Mouse (Mus musculus) kidney, embryonic 15.5 days (tissue): ENCODE results near the gene Cdhr5. TPM values are rescaled to one million over a fixed set of nuclear protein-coding genes. Genes with fewer than 3 reads are reported as not detected.
A peak's percentile ranks its signal among the peaks of the same experiment; 100 is the strongest.

Source experiments
- ATAC-seq: fragments of 200-750 bp; cut with Nextera tagmentation; replicated peaks from 2 replicates; pipeline ENCODE4 v1.8.0; 2017; ENCODE audit warnings: moderate TSS enrichment; ENCODE audit not compliant: low FRiP score
- H3K27ac ChIP-seq: fragments of 300-500 bp; sonication (generic); 2 replicates; pipeline ENCODE4 v1.5.1; 2015; ENCODE audit warnings: mild to moderate bottlenecking, inconsistent platforms
- H3K27me3 ChIP-seq: fragments of 300-500 bp; sonication (generic); 2 replicates; pipeline ENCODE4 v1.6.1; 2015; ENCODE audit warnings: inconsistent platforms
- H3K36me3 ChIP-seq: fragments of 300-500 bp; sonication (generic); 2 replicates; pipeline ENCODE4 v1.6.1; 2015; ENCODE audit warnings: inconsistent platforms
- H3K4me1 ChIP-seq: fragments of 300-500 bp; sonication (generic); 2 replicates; pipeline ENCODE4 v1.6.1; 2015; ENCODE audit warnings: inconsistent platforms
- H3K4me2 ChIP-seq: fragments of 300-500 bp; sonication (generic); 2 replicates; pipeline ENCODE4 v1.6.1; 2015; ENCODE audit warnings: moderate library complexity, mild to moderate bottlenecking, inconsistent platforms
- H3K4me3 ChIP-seq: fragments of 300-500 bp; sonication (generic); replicated peaks from 2 replicates; pipeline ENCODE4 v1.5.1; 2015; ENCODE audit warnings: mild to moderate bottlenecking, inconsistent platforms
- H3K9ac ChIP-seq: fragments of 300-500 bp; sonication (generic); 2 replicates; pipeline ENCODE4 v1.6.1; 2015; ENCODE audit warnings: mild to moderate bottlenecking, inconsistent platforms
- H3K9me3 ChIP-seq: fragments of 300-500 bp; sonication (generic); replicated peaks from 2 replicates; pipeline ENCODE4 v1.6.1; 2016; ENCODE audit warnings: inconsistent platforms
- WGBS: fragments of 180-500 bp; shearing (Covaris S2); methylation state at CpG from one replicate; pipeline ENCODE4 v1.1.7; 2015; ENCODE audit warnings: mixed read lengths; 5-methylcytosine and 5-hydroxymethylcytosine counted together
- polyA plus RNA-seq: library from polyadenylated mRNA; unstranded; fragments of >200 nt; fragmentation: Nextera tagmentation; extraction: Ambion mirVana; gene quantifications from 2 replicates; pipeline ENCODE4 v1.2.1, GENCODE M21; 2015

Cdhr5 gene
- polyA plus RNA-seq, 1 experiment from 2014 or later = 8.6 TPM

DNA sequence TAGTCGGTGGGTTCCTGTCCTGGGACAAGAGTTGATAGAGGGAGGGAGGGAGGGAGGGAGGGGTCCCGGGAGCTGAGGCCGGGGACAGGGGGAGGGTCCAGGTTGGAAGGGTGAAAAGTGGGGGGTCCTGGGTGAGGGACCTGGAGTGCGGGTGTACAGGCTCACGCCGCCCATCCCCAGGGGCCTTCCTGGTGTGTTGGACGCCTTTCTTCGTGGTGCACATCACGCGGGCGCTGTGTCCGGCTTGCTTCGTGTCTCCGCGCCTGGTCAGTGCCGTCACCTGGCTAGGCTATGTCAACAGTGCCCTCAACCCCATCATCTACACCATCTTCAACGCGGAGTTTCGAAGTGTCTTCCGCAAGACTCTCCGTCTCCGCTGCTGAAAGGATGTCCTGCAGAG, 17.9 kb upstream of the Cdhr5 start:
- ATAC-seq = no peak
- Histone ChIP-seq H3K4me1 (peaks cover 33% of the 10 kb centered on the region), H3K27me3 (peaks cover 62% of the 10 kb centered on the region), H3K4me2 (peak overlapping the region; percentile 73), H3K9me3 (no peaks in the 10 kb centered on the region), H3K9ac (no peak overlapping the region; the same call in 1 of the 2 replicates), H3K4me3 (peak overlapping the region; percentile 43), H3K27ac (no peak overlapping the region), H3K36me3 (peaks cover 22% of the 10 kb centered on the region)
- WGBS = 6% methylated on average over 20 of the region's 22 CpGs

DNA sequence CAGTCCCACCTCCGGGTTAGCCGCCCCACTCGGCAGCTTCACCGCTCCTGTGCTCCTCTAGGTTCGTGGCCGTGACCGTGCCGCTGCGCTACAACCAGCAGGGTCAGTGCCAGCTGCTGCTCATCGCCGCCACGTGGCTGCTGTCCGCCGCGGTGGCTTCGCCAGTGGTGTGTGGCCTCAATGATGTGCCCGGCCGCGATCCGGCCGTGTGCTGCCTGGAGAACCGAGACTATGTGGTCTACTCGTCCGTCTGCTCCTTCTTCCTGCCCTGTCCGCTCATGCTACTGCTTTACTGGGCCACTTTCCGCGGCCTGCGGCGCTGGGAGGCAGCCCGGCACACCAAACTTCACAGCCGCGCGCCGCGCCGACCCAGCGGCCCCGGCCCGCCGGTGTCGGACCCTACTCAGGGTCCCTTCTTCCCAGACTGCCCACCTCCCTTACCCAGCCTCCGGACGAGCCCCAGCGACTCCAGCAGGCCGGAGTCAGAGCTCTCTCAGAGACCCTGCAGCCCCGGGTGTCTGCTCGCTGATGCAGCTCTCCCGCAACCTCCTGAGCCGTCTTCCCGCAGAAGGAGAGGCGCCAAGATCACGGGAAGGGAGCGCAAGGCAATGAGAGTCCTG, 17.4 kb upstream of the Cdhr5 start:
- peak overlapping the region; percentile 36 for H3K9ac ChIP-seq
- H3K27ac ChIP-seq = no peak overlapping the region
- peak overlapping the region; percentile 43 for H3K4me3 ChIP-seq
- peaks cover 62% of the 10 kb centered on the region for H3K27me3 ChIP-seq
- H3K9me3 ChIP-seq = no peaks in the 10 kb centered on the region
- peaks cover 17% of the 10 kb centered on the region for H3K36me3 ChIP-seq
- peak overlapping the region; percentile 73 for H3K4me2 ChIP-seq
- 0 out of 2 replicates have a peak, but pooled peaks have one; percentile 19 for ATAC-seq
- peaks cover 33% of the 10 kb centered on the region for H3K4me1 ChIP-seq
- WGBS = under 1% methylated on average over 52 of the region's 53 CpGs

DNA sequence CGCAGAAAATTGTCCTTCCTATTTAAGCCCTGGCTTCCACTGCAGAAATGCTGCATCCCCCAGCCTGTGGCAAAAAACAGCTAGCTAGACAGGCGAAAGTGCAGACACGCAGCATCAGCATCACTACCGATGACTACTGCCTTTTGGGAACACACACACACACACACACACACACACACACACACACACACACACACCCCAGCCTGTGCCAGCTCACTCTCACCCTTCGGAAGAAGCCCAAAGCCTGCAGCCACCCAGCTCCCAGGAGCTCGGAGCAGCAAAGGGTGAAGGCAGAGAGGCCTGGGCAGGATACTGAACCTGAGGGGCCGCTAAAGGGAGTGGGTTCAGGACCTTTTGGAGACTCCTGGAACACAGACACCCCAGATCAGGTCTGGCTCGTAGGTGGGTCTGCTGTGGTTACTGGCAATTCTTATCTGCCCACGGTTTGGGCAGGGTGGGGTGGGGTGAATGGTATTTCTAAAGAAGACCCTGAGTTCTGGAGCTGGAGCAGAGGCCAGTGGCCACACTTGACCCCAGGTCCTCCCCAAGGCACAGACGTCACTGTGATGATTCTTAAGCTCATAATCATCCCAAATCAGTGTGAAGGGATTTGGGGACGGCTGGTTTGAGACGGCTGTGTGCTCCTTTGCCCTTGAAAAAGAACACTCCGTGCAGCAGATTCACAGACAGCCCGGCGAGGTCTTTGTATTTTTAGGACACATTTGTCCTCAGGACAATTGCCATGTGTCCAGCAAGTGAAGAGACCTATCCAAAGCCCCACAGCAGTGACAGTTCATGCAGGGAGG, 16.2 kb upstream of the Cdhr5 start:
- ATAC-seq = no peak
- Histone ChIP-seq H3K27ac (no peak overlapping the region), H3K9me3 (no peaks in the 10 kb centered on the region), H3K36me3 (peaks cover 12% of the 10 kb centered on the region), H3K4me1 (peaks cover 33% of the 10 kb centered on the region), H3K27me3 (peaks cover 62% of the 10 kb centered on the region), H3K4me2 (peak overlapping the region; percentile 95), H3K9ac (peak overlapping the region; percentile 37; the same call in 1 of the 2 replicates), H3K4me3 (peak overlapping the region; percentile 54)
- 45% methylated on average over 15 of the region's 15 CpGs for WGBS

DNA sequence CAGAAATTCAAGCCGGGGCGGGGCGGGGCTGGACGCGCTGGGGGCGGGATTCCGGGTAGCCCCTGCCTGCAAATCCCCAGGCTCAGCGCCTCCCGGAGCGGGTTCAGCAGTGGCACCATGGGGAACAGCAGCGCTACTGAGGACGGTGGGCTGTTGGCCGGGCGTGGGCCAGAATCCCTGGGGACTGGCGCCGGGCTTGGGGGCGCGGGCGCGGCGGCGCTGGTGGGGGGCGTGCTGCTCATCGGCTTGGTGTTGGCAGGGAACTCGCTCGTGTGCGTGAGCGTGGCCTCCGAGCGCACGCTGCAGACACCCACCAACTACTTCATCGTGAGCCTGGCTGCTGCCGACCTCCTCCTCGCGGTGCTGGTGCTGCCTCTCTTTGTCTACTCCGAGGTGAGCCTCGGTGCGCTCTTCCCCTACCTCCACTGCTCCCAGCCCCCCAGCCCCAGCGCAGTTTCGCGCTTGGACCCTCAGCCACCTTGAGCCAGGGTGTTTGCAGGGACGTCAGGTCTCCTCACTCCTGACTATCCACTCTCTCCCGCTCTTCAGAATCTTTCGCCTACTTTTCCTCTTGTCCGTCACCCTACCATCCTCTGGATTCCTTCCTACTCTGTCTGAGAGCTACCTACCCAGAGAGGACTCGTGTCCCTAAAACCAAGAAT, 15.5 kb upstream of the Cdhr5 start, which contains the start of gene Drd4:
Gene Drd4 (plus strand): TSS at position 86 of the 662 bp plus-strand sequence.
- H3K36me3 ChIP-seq = peaks cover 6% of the 10 kb centered on the region
- H3K4me3 ChIP-seq = peak within 1 kb of the TSS; percentile 54
- peaks cover 62% of the 10 kb centered on the region for H3K27me3 ChIP-seq
- no peak within 1 kb of the TSS for H3K27ac ChIP-seq
- peak; percentile 70; the same call in 1 of the 2 replicates for ATAC-seq
- H3K9ac ChIP-seq = peak within 1 kb of the TSS; percentile 37
- WGBS = 2% methylated on average over 46 of the region's 46 CpGs
- H3K4me2 ChIP-seq = peak within 1 kb of the TSS; percentile 95
- H3K9me3 ChIP-seq = no peaks in the 10 kb centered on the region
- peaks cover 33% of the 10 kb centered on the region for H3K4me1 ChIP-seq

- ATAC-seq = no peak
- Histone ChIP-seq H3K4me1 (peaks cover 16% of the 10 kb centered on the region), H3K9me3 (no peaks in the 10 kb centered on the region), H3K36me3 (no peaks in the 10 kb centered on the region), H3K4me3 (no peak overlapping the region), H3K4me2 (no peak overlapping the region), H3K27ac (no peak overlapping the region), H3K27me3 (peaks cover 32% of the 10 kb centered on the region), H3K9ac (no peak overlapping the region)
- WGBS = 79% methylated on average over 3 of the region's 3 CpGs
These were observed 11.5 kb upstream of the Cdhr5 start for GRCm38 (mm10) chr7:141288042-141288441.

- Histone ChIP-seq H3K27ac (no peak overlapping the region), H3K9me3 (no peaks in the 10 kb centered on the region), H3K27me3 (no peaks in the 10 kb centered on the region), H3K4me2 (no peak overlapping the region), H3K9ac (no peak overlapping the region), H3K36me3 (no peaks in the 10 kb centered on the region), H3K4me1 (peaks cover 22% of the 10 kb centered on the region), H3K4me3 (no peak overlapping the region)
- ATAC-seq = no peak
- 84% methylated on average over 4 of the region's 4 CpGs for WGBS
These were observed 6.2 kb upstream of the Cdhr5 start for GRCm38 (mm10) chr7:141282756-141283155.

DNA sequence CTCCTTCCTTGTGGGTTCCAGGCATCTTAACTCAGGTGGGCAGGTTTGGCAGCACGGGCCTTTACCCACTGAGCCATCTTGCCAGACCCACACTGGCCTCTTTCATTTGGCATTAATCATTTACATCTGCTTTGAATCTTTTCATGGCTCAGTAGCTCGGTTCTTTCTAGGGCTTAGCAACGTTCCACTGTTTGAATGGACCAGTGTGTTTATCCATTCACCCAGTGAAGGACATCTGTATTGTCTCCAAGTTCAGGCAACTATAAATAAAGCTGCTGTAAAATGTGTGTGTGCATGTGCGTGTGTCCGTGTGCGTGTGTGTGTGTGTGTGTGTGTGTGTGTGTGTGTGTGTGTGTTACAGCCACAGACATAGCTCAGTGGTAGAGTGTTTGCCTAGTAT, 4.9 kb upstream of the Cdhr5 start:
- Histone ChIP-seq H3K9me3 (no peaks in the 10 kb centered on the region), H3K4me3 (no peak overlapping the region), H3K9ac (no peak overlapping the region), H3K4me2 (no peak overlapping the region), H3K36me3 (no peaks in the 10 kb centered on the region), H3K4me1 (peaks cover 35% of the 10 kb centered on the region), H3K27me3 (no peaks in the 10 kb centered on the region), H3K27ac (peak overlapping the region; percentile 70)
- ATAC-seq = peak; percentile 57; the same call in 1 of the 2 replicates
- 59% methylated on average over 6 of the region's 6 CpGs for WGBS

- peak within 1 kb of the TSS; percentile 88 for H3K4me2 ChIP-seq
- 2% methylated on average over 46 of the region's 46 CpGs for WGBS
- H3K27ac ChIP-seq = no peak within 1 kb of the TSS
- H3K36me3 ChIP-seq = no peaks in the 10 kb centered on the region
- H3K27me3 ChIP-seq = no peaks in the 10 kb centered on the region
- H3K9me3 ChIP-seq = no peaks in the 10 kb centered on the region
- peak within 1 kb of the TSS; percentile 48 for H3K4me3 ChIP-seq
- peak; percentile 52 for ATAC-seq
- H3K9ac ChIP-seq = peak within 1 kb of the TSS; percentile 51
- peaks cover 46% of the 10 kb centered on the region for H3K4me1 ChIP-seq
These were observed 2.4 kb upstream of the Cdhr5 start, which contains the start of gene Sct for GRCm38 (mm10) chr7:141278766-141279590. Gene Sct, minus strand, starts transcription at chr7:141279133.

GRCm38 (mm10) chr7:141277701-141278678, 1.4 kb upstream of the Cdhr5 start:
- Histone ChIP-seq H3K27ac (no peak overlapping the region), H3K4me3 (peak overlapping the region; percentile 48), H3K27me3 (no peaks in the 10 kb centered on the region), H3K9me3 (no peaks in the 10 kb centered on the region), H3K4me1 (peaks cover 46% of the 10 kb centered on the region), H3K36me3 (no peaks in the 10 kb centered on the region), H3K9ac (peak overlapping the region; percentile 23; the same call in 1 of the 2 replicates), H3K4me2 (peak overlapping the region; percentile 88)
- no peak for ATAC-seq
- 71% methylated on average over 11 of the region's 11 CpGs for WGBS

GRCm38 (mm10) chr7:141275356-141275755, 1.2 kb downstream of the Cdhr5 start:
- no peak for ATAC-seq
- Histone ChIP-seq H3K9ac (no peak overlapping the region), H3K4me2 (no peak overlapping the region), H3K9me3 (no peaks in the 10 kb centered on the region), H3K4me1 (peaks cover 41% of the 10 kb centered on the region), H3K27ac (no peak overlapping the region), H3K27me3 (no peaks in the 10 kb centered on the region), H3K4me3 (no peak overlapping the region), H3K36me3 (no peaks in the 10 kb centered on the region)
- 85% methylated on average over 9 of the region's 9 CpGs for WGBS
